Comparison of ENCODE assay signal across 9 mouse cellular contexts in the genomic region with DNA sequence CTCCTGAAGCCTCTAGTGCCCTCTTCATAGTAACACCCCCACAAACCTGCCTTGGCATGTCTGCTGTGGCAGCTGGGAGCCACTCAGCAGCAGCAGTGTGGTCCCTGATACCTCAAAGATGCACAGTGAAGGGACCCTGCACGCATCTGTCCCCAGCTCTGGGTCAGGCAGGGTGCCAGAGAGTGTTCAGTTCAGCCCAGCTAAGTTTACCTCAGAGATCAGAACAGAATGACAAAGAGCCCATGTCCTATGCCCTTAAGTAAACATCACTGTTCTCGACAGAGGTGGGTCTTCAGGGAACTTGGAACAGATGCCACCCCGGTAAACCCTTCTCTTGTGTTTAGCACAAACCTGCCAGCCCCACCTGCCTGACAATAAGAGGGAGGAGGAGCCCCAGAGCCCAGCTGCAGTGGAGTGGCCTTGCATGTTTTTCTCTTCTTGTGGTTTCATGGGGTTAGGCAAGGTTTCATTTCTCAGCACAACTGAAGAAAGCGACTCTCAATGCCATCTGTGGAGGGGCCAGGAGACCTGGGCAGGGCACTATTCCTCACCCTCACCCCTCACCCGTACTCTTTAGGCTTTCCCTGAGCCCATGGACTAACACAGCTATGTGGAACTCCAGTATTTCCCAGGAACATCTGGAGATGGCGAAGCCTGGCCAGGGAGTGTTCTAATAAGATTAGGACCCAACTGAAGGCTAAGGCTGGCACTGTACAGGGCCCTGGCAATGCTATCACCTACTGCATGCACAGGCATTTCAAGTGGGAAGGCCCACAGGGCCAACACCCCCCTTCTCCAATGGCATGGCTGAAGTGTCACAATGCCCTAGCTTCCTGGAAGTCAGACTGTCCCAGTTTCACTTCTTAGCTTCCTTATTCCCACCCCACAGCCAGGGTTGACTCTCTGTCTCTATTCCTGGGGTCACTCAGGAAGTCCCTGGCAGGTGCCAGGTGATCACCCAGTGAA.
DNase-seq lines count a peak whose midpoint lies in the region; TF ChIP-seq lines count a peak whose summit lies in the region.
"Had no signal": no experiment of that assay in that cellular context is flagged by ENCODE, and none has a peak within 500 bp of the region (broad histone marks: within the 10 kb centered on the region; RNA-seq: fewer than 3 reads in every experiment).

No protein-coding gene starts in this region.

- DNase-seq in A20 (ENCODE audit: low read depth, low spot score): peak; percentile 90
- DNase-seq in CD8-positive naive resting alpha-beta T cell, adult 2 months (ENCODE audit: low read depth in 2 of 2, low spot score in 2 of 2): peak; percentile 72 to 74
- peak; percentile 12 for DNase-seq in liver, adult 2 months (ENCODE audit: extremely low read depth, low read depth, low spot score)
- DNase-seq in naive thymus-derived CD4-positive, alpha-beta T cell, adult 2 months (ENCODE audit: low read depth): peak; percentile 82
- DNase-seq in ovary, postnatal 14 days (ENCODE audit: low spot score): no peak
- DNase-seq in frontal cortex, adult 2 months (ENCODE audit: extremely low spot score in 1 of 2, low spot score in 1 of 2): no peak
- no peak for DNase-seq in left cerebral cortex, postnatal 10 days (ENCODE audit: extremely low spot score in 1 of 2, low spot score in 2 of 2)
- DNase-seq: forebrain, postnatal 0 days had no signal

- no peak for TF ChIP-seq POLR2A in liver, adult 2 months (IDR thresholded peaks at IDR 0.05; ENCODE audit: extremely low read depth, insufficient read depth, low read length)

- intact Hi-C loops in left cerebral cortex, postnatal 10 days (cut with DNase I): no loop called here

- no peaks in the 10 kb centered on the region for H3K27me3 ChIP-seq in liver, adult 2 months (ENCODE audit: control insufficient read depth, insufficient read depth, low read length)

- H3K4me1 ChIP-seq in liver, adult 2 months (ENCODE audit: control insufficient read depth, insufficient read depth, low read length): no peaks in the 10 kb centered on the region
- H3K4me1 ChIP-seq: limb, embryonic 10.5 days had no signal

- no peaks in the 10 kb centered on the region for H3K36me3 ChIP-seq in liver, adult 2 months (ENCODE audit: control insufficient read depth, insufficient read depth, low read length)
- H3K36me3 ChIP-seq: limb, embryonic 10.5 days had no signal

- no peak for TF ChIP-seq CTCF in liver, adult 2 months (IDR thresholded peaks at IDR 0.05; ENCODE audit: low read depth, low read length)

- 58% methylated on average over 6 of the region's 6 CpGs for WGBS in liver, adult 2 months

- H3K9ac ChIP-seq in liver, adult 2 months (ENCODE audit: low read depth, low read length): no peak overlapping the region
- H3K9ac ChIP-seq: forebrain, postnatal 0 days had no signal

- H3K27ac ChIP-seq in liver, adult 2 months (replicated peaks; ENCODE audit: insufficient read depth, low read depth, low read length): 0 out of 2 replicates have a peak overlapping the region, but pooled peaks have one; percentile 6
- H3K27ac ChIP-seq: limb, embryonic 10.5 days had no signal

- H3K4me3 ChIP-seq in liver, adult 2 months (ENCODE audit: insufficient read depth, low read depth, low read length): no peak overlapping the region
- H3K4me3 ChIP-seq: limb, embryonic 10.5 days had no signal

- H3K79me2 ChIP-seq in liver, adult 2 months (ENCODE audit: control insufficient read depth, insufficient read depth, low read length): no peaks in the 10 kb centered on the region

Comparison
In these comparisons a context has a peak if more than half of its experiments do, and no peak if none do; other contexts are left out.
1. DNase-seq: peak in A20 (single experiment), CD8-positive naive resting alpha-beta T cell, adult 2 months (2 of 2), liver, adult 2 months (single experiment) and naive thymus-derived CD4-positive, alpha-beta T cell, adult 2 months (single experiment); none in ovary, postnatal 14 days (single experiment), frontal cortex, adult 2 months (0 of 2) and left cerebral cortex, postnatal 10 days (0 of 2).